Mouse (Mus musculus) large intestine, adult 2 months (tissue): ENCODE measurements at regions not wholly inside any gene's neighbourhood (a gene's known extent, or its start where the extent isn't known, plus 50 kb on each side); places are given as distances from the start of the nearest gene placed in this dataset.

Experiments
- DNase-seq: peaks from one replicate; pipeline ENCODE4 v3.0.0-alpha.2; 2012; ENCODE audit warnings: low read depth, low spot score
- WGBS: fragments of 180-500 bp; shearing (Covaris S2); methylation state at CpG from one replicate; pipeline ENCODE4 v1.1.7; 2018; 5-methylcytosine and 5-hydroxymethylcytosine counted together

GRCm38 (mm10) chr1:61378240-61378639 is 260.4 kb upstream of the Pard3b start:
- DNase-seq, result no peak
- 48% methylated on average over 8 of the region's 8 CpGs for WGBS

- DNase-seq, result no peak
- WGBS, result 91% methylated on average over 21 of the region's 21 CpGs
Observed at GRCm38 (mm10) chr1:61379771-61380517, 258.7 kb upstream of the Pard3b start.

GRCm38 (mm10) chr1:61387587-61387986 is 251.0 kb upstream of the Pard3b start:
- DNase-seq, result no peak
- 52% methylated on average over 4 of the region's 4 CpGs for WGBS

DNA sequence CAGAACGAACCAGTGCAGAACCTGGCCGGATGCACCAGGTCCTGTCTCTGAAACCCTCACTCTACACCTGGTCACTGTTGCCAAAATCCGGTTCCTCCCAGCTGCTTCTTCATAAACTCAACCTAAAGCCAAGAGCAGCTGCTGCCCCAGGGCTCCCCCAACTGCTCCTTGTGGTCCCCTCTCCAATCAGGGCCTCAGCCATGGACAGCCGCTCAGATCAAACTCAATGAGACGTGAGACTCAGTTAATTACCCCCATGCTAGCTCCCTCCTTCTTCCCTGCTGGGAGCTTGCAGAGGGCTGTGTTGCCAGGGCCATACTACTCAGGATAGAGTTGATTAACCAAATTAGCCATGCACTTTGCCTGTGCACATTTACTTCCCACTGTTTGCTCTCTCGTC is 240.8 kb upstream of the Pard3b start:
- WGBS, result 45% methylated on average over 6 of the region's 6 CpGs
- DNase-seq, result no peak

GRCm38 (mm10) chr1:61402339-61402738 is 236.3 kb upstream of the Pard3b start:
- no peak for DNase-seq
- WGBS, result 45% methylated on average over 8 of the region's 8 CpGs

DNA sequence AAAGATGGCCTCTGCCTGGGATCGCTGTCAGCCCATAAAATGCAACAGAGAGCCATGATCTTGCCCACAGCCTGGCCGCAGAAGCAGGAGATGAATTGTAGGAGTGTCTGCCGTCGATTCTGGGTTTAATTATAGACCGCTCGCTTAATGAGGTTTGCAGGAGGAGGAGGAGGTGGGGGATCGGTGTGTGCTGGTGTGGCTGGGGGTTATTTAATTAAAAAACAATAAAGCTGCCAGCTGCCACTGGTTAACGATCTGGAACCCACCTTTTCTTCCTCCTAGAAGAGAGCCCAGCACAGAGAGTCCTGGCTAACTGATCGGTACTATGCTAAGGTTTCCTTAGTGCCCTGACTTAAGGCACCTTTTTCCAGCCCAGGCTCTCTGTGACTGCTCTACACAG is 231.4 kb upstream of the Pard3b start:
- 47% methylated on average over 9 of the region's 9 CpGs for WGBS

GRCm38 (mm10) chr1:61414772-61415171 is 223.9 kb upstream of the Pard3b start:
- DNase-seq, result no peak
- 67% methylated on average over 2 of the region's 2 CpGs for WGBS

More for the DNA sequence above, 231.4 kb upstream of the Pard3b start:
- no peak for DNase-seq

GRCm38 (mm10) chr1:61415426-61416195 is 223.0 kb upstream of the Pard3b start:
- WGBS, result 69% methylated on average over 20 of the region's 20 CpGs

DNA sequence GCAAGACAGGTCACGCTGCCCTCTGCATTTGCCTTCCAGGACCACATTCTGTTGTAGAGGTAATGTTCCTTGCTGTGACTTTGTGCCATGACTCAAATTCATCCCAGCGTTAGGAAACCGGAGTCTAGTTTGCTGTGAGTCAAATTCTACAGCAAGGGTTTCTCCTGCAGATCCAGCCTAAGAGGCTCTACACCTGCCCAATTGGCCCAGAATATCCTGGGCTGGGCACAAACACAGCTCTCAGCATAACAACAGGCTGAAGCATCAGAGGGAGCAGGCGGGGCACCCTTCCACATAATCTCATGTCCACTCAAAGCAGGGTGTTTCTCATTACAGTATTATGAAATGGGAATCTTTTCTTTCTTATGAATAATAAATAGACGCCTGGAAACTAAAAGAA is 220.2 kb upstream of the Pard3b start:
- DNase-seq, result no peak
- 75% methylated on average over 5 of the region's 5 CpGs for WGBS

More at GRCm38 (mm10) chr1:61415426-61416195, 223.0 kb upstream of the Pard3b start:
- no peak for DNase-seq

- 49% methylated on average over 6 of the region's 6 CpGs for WGBS
- no peak for DNase-seq
Observed at GRCm38 (mm10) chr1:61419839-61420238, 218.8 kb upstream of the Pard3b start.

DNA sequence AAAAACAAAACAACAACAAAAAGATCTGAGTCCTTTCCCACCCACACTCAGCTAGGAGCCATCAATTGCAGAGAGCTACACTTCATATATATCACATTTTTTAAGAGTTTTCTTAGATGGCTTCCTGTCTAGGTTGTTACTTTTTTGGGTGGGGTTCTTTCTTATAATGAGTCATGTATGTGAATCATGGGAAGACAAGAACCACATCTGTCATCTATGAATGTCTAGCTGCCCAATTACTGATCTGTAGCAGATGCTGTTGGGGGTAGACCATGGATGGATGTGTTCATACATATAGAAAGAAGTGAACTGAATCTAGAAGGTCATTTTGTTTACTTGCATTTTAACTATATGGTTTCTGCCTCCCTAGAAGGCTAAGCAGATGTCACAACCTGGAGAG is 215.4 kb upstream of the Pard3b start:
- DNase-seq, result no peak

GRCm38 (mm10) chr1:61428706-61429501 is 209.7 kb upstream of the Pard3b start:
- DNase-seq, result no peak
- 86% methylated on average over 4 of the region's 4 CpGs for WGBS

DNA sequence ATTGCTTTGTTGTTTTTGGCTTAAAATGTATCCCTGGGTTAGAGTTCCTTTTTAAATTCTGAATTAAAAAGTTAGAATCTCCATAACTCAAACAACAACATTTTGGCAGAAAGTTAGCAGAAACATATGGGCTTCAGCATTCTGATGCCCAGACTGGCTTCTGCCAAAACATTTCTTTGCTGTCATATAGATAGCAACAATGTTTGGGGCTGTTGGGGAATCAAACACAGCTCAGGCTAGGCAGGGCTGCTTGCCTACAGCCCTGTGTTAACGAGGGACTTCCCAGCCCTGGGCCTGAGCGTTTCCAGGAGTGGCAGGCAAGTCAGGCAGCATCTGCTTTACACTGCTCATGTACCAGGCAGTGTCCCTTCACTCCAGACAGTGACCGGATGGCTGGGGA is 201.0 kb upstream of the Pard3b start:
- 55% methylated on average over 3 of the region's 3 CpGs for WGBS

DNA sequence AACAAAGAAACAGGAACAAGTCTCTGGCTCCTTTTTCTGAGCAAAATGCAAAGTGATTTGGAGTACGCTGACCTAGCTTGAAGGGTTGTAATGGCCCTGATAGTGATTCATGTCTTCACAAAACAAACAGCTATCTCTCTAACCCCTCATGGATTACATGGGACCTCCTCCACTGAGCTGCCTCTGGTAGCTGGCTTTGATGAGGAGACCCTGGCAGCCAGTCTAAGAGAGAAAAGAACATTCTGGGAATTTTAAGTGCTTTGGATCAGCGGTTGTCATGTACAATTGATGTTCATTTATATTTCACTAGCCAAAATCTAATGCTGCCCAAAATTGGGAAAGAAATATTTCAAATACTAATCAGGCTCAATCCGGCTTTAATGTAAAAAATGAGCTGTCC is 177.2 kb upstream of the Pard3b start:
- 75% methylated on average over 3 of the region's 3 CpGs for WGBS
- DNase-seq, result no peak

More for the DNA sequence above, 201.0 kb upstream of the Pard3b start:
- DNase-seq, result no peak

GRCm38 (mm10) chr1:61470617-61471214 is 167.9 kb upstream of the Pard3b start:
- 32% methylated on average over 5 of the region's 5 CpGs for WGBS
- no peak for DNase-seq

DNA sequence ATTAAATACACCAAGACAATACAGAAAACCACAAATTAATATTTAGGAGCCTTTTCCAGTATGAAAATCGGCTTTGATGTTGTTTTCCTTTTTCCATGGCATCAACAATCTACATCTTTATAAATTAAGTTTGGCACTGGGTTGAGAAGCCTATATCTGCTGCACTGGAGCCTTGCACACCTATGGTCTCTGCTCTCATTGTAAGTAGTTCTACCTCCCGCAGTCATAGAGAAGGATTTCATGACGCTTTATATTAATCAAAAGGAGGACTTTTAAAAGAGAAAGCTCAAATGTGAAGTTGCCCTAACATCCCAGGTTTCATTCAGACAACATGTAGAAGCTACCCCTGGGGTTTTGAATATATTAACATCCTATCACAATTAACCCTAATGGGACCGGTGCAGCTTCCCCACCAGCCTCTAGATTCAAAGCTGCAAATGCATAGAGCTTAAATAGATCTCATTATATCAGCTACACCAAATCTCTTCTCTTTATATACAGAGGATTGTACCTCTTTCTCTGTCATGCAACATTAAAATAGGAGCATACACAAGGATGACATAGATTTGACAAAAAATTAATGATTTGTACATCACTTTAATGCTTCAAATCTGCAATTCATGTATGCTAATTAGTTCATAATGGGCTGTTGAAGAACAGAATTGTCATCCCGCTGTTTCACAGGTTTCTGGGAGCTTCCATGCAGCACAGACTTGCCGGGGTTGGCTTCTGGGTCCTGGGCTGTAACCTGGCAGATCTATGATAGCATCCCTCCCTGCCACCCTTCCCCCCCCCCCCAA is 166.6 kb upstream of the Pard3b start:
- no peak for DNase-seq

GRCm38 (mm10) chr1:61472579-61473242 is 165.9 kb upstream of the Pard3b start:
- no peak for DNase-seq
- whole genome bisulfite sequencing, result 85% methylated on average over 13 of the region's 13 CpGs

More for the DNA sequence above, 166.6 kb upstream of the Pard3b start:
- 93% methylated on average over 6 of the region's 6 CpGs for WGBS

DNA sequence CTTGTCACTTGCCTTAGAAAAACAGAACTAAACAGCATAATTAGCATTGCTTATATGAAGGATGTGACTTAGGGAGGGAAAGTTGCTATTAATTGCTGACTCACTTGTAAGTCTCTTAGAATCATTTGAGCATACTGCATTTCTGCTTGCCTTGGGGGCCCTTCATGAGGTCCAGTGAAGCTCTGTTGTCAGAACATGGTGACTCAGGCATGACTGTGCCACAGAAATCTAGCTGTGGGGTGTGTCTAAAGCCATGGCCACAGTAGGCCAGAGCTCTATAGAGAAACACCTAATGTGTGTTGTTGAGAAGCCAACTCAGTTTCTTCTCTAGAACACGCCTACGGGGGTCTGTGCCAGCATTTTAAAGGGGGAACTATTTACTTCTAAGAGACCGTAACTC is 153.2 kb upstream of the Pard3b start:
- 90% methylated on average over 3 of the region's 3 CpGs for WGBS

GRCm38 (mm10) chr1:61524886-61525285 is 113.7 kb upstream of the Pard3b start:
- 77% methylated on average over 1 of the region's 1 CpGs for WGBS
- DNase-seq, result no peak

More for the DNA sequence above, 153.2 kb upstream of the Pard3b start:
- DNase-seq, result no peak
